Mouse (Mus musculus) hematopoietic stem cell, adult 5-6 weeks (primary cell): ENCODE results near the gene Cdk5. TPM values are rescaled to one million over a fixed set of nuclear protein-coding genes. Genes with fewer than 3 reads are reported as not detected.

Experiments used
- total RNA-seq: library from RNA; stranded (forward); fragments of 172-1452, 232-1000 nt; gene quantifications from 2 replicates; pipeline ENCODE4 v1.2.3, GENCODE M21; 2017

The Cdk5 gene
- total RNA-seq, 1 experiment from 2014 or later = 32.2 TPM

Other genes with a start within 250 kb of the Cdk5 start
- 2.6 and 4.8 TPM in 2 replicates for gene Kcnh2, start 71.9 kb downstream of the Cdk5 start, total RNA-seq
- not detected in 2 replicates for gene Nos3, start 58.7 kb downstream of the Cdk5 start, total RNA-seq
- gene Atg9b, start 31.4 kb downstream of the Cdk5 start, total RNA-seq = 3.8 and 5.6 TPM in 2 replicates
- gene Abcb8, start 29.9 kb downstream of the Cdk5 start, total RNA-seq = 8.6 and 19.1 TPM in 2 replicates
- 0.19 TPM in 1 of 2 replicates, not detected in the other for gene Asic3, start 10.1 kb downstream of the Cdk5 start, total RNA-seq
- 24.3 and 40.5 TPM in 2 replicates for gene Slc4a2, start 307 bp upstream of the Cdk5 start, total RNA-seq
- gene Fastk, start 21.8 kb upstream of the Cdk5 start, total RNA-seq = 14.8 and 29.4 TPM in 2 replicates
- gene Tmub1, start 24.3 kb upstream of the Cdk5 start, total RNA-seq = 16.1 and 16.3 TPM in 2 replicates
- 32.4 and 37.8 TPM in 2 replicates for gene Agap3, start 28.6 kb upstream of the Cdk5 start, total RNA-seq
- not detected in 2 replicates for gene Gbx1, start 103.7 kb upstream of the Cdk5 start, total RNA-seq
- gene Asb10, start 117.4 kb upstream of the Cdk5 start, total RNA-seq = not detected in 2 replicates
- gene 4931409K22Rik, start 133.3 kb upstream of the Cdk5 start, total RNA-seq = not detected in 2 replicates
- gene Abcf2, start 153.9 kb upstream of the Cdk5 start, total RNA-seq = 75.0 and 89.8 TPM in 2 replicates
- gene Chpf2, start 163.2 kb upstream of the Cdk5 start, total RNA-seq = 12.0 and 15.5 TPM in 2 replicates
- 0.40 and 0.94 TPM in 2 replicates for gene Smarcd3, start 200.9 kb upstream of the Cdk5 start, total RNA-seq